In the genomic region with DNA sequence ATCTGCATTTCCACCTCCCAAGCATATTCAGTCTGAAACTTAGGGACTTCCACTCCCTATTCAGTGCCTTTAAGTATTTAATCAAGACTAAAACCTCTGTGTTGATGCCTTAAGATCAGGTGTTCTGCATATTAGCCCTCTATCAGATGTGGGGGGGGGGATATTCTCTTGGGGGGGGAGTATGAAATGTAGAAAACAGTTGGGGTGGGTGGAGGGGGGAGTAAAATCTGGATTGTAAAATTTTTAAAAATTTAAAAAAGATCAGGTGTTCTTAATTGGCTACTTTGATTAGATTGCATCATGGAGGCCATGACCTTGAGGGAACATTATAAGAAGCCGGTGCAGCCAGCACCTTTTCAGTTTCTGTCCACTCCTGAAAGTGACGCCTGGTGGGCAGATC, we compare ENCODE assay signal across 22 mouse cellular contexts. TPM values are rescaled to one million over a fixed set of nuclear protein-coding genes. Genes with fewer than 3 reads are reported as not detected.
"Had no signal": no experiment of that assay in that cellular context is flagged by ENCODE, and none has a peak within 500 bp of the region (broad histone marks: within the 10 kb centered on the region; RNA-seq: fewer than 3 reads in every experiment).

A gene (plus strand): TSS at position 301 of the 400 bp plus-strand sequence.

- DNase-seq: left cerebral cortex, postnatal 4 days; liver; liver, embryonic 13.5 days; liver, postnatal 0 days; lung, adult 18-20 months; lung, adult 2 months; lung, embryonic 14.5 days; lung, postnatal 10 days; lung, postnatal 14 days; lung, postnatal 36 days; lung, postnatal 4 days; midbrain, embryonic 14.5 days had no signal

RNA-seq across cellular contexts. Expression of the gene that starts here (rescaled TPM):
- total RNA-seq: left cerebral cortex, postnatal 10 days; left cerebral cortex, postnatal 14 days; left cerebral cortex, postnatal 25 days; left cerebral cortex, postnatal 36 days; left cerebral cortex, postnatal 4 days; liver, adult 2 months; megakaryocyte progenitor cell, adult 5-6 weeks; megakaryocyte, adult 5-6 weeks; megakaryocyte-erythroid progenitor cell, adult 5-6 weeks; midbrain, postnatal 0 days; monocyte, adult 5-6 weeks had no signal
